Mouse (Mus musculus): ENCODE measurements around the gene Wdr26. TPM values are rescaled to one million over a fixed set of nuclear protein-coding genes. Genes with fewer than 3 reads are reported as not detected.

Gene Wdr26
- total RNA-seq, 2 experiments from 2014 or later: 90.9 to 94.5 TPM

DNA sequence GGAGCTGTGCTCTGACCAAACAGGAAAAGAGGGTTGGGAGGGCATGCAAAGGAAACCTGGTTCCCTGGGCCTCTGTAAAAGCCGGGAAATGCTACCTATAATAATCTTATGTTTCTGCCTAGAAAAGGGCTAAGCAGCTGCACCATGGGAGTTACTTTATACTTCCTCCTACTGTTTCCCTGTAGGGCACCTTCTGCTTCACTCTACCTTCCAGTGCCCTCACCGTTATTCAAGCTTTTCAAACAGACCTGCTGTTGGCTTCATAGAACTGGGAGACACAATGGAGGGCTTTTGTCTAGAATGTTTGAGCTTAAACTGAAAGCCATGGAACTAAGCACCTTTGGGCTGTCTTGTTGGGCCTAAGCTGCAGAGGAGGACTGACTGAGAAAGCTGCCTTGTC is 44.0 kb downstream of the Wdr26 start:
- no peak for DNase-seq

DNA sequence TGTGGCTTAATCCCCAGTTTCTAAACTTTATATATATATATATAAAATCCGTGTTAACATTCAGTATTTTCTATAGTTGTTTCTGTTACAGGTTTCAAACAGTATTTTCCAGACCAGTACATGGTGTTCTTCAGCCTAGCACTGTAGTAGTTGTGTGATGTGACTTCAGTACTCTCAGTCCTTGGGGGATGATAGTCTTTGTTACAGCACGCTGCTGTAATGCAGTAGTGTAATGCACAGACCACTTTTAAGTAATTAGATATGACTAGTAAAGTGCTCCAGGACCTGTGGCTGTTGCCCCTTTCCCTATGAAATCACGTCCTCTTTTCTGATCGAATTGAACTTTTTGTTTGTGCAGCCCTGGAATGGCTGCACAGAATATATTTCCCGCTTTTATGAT is 60.3 kb downstream of the Wdr26 start:
- DNase-seq: no peak

DNA sequence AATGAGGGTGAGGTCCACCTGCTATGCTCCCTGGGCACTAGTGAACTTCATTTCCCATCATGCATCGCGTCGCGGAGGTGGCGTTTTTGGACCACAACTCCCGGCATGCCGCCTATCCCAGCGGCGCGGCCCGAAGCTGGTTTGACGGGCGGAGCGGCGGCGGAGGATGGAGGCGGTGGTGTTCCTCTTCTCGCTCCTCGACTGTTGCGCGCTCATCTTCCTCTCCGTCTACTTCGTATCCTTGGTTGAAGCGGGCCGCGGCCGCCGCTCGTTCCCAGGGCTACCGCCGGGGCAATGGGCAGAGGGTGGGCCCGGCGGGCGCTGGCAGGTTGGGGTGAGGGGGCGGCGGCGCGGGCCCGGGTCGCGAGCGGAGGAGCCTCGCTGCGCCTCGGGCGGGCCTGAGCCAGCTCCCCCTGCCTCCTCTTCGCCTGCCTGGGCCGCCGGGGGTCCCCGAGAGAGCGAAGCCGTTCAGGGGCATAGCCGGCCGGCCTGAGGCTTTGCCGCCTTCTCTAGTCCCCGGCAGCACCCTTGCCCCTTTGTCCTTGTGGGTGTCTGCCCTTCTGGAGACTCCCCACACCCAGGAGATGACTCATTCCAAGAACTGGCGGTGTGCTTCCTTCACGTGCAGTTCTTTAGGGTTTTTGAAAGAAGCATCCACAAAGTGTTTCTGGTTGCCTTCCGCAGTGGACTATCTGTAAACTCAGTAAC is 60.8 kb downstream of the Wdr26 start:
- DNase-seq: peak; percentile 93 to 96

DNA sequence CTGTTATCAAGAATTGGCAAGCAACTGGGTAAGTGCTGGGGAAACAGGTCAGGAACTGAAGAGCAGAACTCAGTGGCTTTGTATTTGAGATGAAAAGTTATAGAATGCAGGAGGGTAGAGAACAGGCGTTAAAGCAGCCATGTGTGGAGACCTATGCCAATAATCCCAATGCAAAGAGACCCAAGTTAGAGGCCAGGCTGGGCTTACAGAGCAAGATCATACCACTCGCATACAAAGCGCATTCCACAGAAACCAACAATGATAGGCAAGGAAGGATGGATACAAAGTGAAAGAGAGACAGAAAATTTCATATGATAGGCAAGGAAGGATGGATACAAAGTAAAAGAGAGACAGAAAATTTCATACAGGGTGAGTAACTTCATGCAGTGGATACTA is 61.4 kb downstream of the Wdr26 start:
- DNase-seq: no peak

DNA sequence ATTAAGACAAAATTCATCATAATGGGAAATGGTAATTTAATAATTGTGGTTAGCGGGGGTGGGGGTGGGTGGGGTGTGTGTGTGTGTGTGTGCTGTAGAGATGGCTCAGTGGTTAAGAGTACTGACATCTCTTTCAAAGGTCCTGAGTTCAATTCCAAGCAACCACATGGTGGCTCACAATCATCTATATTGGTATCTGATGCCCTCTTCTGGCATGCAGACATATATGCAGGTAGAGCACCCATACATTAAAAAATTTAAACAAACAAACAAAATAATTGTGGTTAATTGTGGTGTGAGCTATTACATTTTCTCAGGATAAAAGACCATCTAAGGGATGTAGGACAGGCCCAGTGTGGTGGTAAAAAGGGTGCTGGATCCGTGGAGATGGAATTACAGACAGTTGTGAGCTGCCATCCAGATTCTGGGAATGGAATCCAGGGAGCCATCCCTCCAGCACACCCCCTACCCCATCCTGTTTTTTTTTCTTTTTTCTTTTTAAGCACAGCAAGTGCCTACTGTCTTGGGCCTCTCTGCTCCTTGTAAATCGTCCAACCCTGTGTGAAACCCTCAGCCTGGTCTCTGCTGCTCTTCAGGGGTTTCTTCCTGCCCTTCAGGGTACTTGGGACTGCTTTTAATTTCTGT is 62.3 kb downstream of the Wdr26 start:
- DNase-seq: no peak

DNA sequence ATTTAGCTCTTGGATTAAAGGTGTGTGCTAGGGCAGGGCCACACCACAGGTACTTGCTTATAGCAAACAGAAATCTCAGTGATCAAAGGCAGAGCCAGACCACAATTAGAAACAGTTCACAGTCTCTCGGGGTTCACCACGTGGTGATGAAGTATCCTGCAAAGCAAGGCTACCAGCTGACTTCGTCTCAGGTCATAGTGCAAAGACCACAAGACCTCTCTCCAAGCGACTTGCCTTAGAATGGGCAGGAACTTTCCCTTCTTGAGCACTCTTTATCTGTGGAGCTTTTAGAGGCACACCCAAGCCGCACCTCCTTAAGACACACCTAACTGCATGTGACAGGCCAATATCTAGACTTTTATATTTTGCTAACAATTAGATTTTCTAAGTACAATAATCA is 63.3 kb downstream of the Wdr26 start:
- no peak for DNase-seq

DNA sequence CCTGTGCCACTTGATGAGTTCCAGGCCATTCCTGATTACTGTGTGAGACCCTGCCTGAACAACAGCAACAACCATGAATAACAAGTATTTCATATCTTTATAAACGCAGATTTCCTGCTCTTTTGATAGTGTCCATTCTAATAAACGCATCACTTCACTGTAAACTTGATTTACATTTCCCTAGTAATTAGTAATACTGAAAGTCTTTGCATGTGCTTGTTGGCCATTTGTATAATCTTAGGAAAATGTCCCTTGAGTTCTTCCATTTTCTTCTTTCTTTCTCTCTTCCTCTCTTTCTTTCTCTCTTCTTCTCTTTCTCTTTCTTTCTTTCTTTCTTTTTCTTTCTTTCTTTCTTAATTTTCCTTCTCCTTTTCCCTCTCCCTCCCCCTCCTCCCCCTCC is 65.6 kb downstream of the Wdr26 start:
- no peak for DNase-seq

DNA sequence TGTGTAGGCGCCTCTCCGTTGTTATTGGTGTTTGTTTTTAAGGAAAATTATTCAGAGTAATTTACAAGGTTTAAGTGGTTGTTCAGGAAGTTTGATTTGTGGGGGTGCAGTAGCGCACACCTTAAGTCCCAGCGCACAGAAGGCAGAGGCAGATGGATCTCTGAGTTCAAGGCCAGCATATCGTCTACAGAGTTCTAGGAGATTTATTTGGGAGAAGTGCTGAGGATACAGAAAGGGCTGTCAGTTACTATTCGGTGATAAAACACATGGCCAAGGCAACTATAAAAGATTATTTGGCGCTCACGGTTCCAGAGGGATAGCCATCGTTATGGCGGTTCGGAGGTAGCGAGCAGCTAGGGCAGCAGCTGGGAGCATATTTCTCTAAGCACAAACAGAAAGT is 66.8 kb downstream of the Wdr26 start:
- peak in 1 of 2 experiments; percentile 31 for DNase-seq

DNA sequence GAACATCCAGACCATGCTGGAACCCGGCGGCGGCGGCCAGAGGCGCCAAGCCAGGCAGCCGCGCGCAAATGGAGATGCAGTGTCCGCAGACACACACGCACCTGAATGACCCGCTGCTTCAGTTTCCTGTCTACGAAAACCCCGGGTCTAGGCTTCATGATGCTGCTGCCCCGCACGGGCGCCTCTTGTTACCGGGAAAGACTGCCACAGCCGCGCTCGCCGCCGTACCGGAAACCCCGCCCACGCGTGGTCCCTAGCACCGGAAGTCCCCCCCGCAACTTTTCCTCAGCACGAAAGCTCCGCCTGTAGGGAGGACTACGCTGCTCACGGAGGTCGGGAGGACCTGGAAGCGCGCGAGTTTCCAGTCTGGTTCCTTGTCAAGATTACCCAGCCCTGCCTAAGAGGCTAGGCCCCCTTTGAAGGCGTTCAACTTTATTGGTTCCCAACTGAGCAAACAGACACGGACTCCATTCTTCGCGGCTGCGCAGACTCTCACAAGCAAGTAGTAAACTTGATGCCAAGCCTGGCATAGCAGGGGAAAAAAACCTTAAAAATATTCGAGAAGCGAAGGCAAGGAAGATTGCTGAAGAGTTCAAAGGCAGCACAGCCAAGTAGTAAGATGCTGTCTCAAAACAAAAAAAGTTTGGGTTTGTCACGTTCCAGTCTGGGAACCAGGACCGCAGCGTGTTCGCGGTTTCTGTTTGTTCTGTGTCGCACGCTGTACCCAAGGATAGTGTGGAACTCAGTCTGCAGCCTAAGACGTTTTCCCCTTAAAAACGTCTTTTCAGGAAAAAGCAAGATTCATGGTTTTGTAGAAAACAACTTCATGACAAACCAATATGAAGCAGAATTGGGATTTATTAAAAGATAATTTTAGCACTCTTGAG is 67.6 kb downstream of the Wdr26 start, which contains the start of the genes Nvl and Cnih4:
Nvl (minus strand) TSS at position 255 of the 887 bp plus-strand sequence.
Cnih4 (plus strand) TSS at position 744 of the 887 bp plus-strand sequence.
- DNase-seq: peak; percentile 96 to 97

DNA sequence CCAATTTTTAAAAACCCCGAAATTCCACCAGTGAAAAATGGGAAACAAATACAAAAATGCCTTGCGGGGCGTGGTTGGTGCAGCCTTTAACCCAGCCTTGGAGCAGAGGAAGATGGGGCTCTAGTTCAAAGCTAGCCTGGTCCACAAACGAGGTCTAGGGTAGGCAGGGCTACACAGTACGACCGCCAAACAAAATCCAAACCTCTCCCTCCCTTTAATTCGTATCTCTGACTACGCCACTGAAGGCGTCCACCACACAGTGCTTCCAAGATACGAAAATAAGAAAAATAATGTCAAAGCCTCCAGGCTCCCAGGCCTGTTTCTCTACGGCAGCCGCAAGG is 68.2 kb downstream of the Wdr26 start:
- no peak for DNase-seq

DNA sequence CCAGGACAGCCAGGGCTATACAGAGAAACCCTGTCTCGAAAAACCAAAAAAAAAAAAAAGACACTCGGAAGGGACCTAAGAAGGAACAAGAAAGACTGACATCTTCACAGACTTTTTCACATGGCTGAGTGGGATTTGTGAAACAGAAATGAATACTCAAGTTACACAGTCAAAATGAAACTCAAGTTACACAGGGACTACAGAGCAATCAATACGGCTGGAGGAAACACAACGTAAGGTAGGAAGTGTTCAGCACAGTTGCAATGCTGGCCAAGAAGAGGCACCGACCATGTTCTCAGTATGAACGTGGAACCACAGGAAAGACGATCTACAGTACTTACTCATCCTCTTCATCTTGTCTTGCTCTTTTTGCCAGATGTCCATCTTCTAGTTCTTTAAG is 73.1 kb downstream of the Wdr26 start:
- no peak for DNase-seq

DNA sequence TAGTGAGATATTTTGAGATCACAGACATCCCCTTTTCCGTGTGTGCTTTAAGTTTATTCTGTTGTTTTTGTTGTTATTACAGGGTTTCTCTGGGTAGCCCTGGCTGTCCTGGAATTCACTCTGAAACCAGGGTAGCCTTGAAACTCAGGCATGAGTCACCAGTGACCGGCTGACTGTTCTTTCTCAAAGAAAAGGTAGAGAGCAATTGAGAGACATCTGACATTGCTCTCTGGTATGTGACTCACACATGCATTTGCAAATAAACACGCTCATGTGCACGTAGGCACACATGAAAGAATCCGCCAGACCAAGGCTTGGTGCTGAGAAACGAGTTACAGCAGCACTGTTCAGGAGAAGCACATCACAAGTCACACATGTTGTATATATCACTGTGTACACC is 79.9 kb downstream of the Wdr26 start:
- DNase-seq: no peak

DNA sequence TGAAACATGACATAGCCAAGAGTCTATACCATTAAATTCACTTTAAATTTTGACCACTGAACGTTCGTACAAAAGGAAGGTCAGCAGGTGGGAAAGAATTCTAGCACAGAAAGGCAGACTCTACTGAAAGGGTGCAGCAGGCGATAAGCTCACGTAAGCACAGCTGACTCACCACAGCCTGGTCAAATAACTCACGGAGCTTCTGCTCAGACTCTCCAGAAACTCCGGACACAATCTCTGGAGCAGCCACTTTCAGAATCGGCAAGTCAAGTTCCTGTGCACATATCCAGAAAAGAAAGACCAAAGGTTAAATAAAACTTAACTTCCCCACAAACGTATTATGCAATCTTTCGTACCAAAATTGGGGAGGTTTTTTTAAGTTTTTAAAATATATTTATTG is 85.0 kb downstream of the Wdr26 start:
- DNase-seq: no peak

DNA sequence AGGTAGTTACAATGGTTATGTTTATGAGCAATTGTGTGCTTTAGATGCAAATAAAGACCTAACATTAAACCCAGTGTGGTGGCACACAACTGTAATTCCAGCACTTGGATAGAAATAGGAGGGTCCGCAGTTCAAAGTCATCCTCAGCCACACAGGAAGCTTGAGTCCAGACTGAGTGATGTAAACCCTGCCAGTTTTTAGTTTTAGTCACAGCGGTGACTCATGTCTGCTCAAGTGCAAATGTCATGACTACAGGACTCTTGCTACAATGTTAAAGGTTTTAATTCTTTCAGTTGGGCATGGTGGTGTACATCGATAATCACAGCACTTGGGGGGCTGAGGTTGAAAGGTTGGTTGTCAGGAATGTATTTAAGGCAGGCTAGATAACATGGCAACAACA is 85.9 kb downstream of the Wdr26 start:
- DNase-seq: no peak

DNA sequence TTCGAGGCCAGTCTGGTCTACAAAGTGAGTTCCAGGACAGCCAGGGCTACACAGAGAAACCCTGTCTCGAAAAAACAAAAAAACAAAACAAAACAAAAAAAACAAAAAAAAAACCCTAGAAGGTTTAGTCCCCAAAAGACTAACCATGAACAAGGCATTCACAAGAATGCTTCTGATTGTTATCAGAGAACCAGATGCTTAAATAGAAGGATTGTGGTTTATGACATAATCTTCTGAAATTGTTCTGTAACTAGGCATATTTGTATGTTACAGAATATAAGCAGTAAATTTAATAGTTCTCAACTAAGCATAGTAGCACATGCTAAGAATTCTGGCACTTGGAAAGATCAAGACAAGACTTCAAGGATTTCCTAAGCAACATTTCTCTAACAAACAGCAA is 87.7 kb downstream of the Wdr26 start:
- no peak for DNase-seq

Other genes with a start within 250 kb of the Wdr26 start
- gene Ephx1, start 191.1 kb downstream of the Wdr26 start, total RNA-seq (2021): 10 to 100 TPM; 28.7 to 37.5 TPM
- not detected for gene 9130409I23Rik, start 160.8 kb downstream of the Wdr26 start, total RNA-seq (2021)
- 1 to 10 TPM; 6.4 to 7.5 TPM for gene Nvl, start 67.8 kb downstream of the Wdr26 start, total RNA-seq (2021)
- gene Cnih4, start 67.3 kb downstream of the Wdr26 start, total RNA-seq (2021): 10 to 100 TPM; 44.9 to 49.3 TPM
- gene Cnih3, start 140.6 kb upstream of the Wdr26 start, total RNA-seq (2021): not detected

Measured in heart, adult 18-20 months (tissue).